Mouse (Mus musculus): ENCODE measurements around the gene Ogg1. TPM values are rescaled to one million over a fixed set of nuclear protein-coding genes. Genes with fewer than 3 reads are reported as not detected.

Ogg1 gene
- polyA plus RNA-seq, 1 experiment = 30.0 TPM

GRCm38 (mm10) chr6:113287236-113287635, 39.5 kb upstream of the Ogg1 start:
- Histone ChIP-seq H3K27me3 (ENCODE audit: control insufficient read depth, insufficient read depth, low read length) (no peaks in the 10 kb centered on the region), H3K4me1 (ENCODE audit: control insufficient read depth, insufficient read depth, low read length) (peaks cover 19% of the 10 kb centered on the region), H3K4me3 (ENCODE audit: control insufficient read depth, low read depth, low read length) (no peak overlapping the region), H3K27ac (ENCODE audit: control insufficient read depth, insufficient read depth, low read depth, low read length) (no peak overlapping the region), H3K36me3 (ENCODE audit: control insufficient read depth, insufficient read depth, low read length) (no peaks in the 10 kb centered on the region)
- TF ChIP-seq CTCF (IDR thresholded peaks at IDR 0.05; ENCODE audit: control insufficient read depth, insufficient read depth, insufficient replicate concordance, low read depth, low read length) (no peak), POLR2A (IDR thresholded peaks at IDR 0.05; ENCODE audit: control insufficient read depth, low read depth, low read length) (no peak)

- Histone ChIP-seq H3K36me3 (ENCODE audit: control insufficient read depth, insufficient read depth, low read length) (no peaks in the 10 kb centered on the region), H3K27me3 (ENCODE audit: control insufficient read depth, insufficient read depth, low read length) (no peaks in the 10 kb centered on the region), H3K27ac (ENCODE audit: control insufficient read depth, insufficient read depth, low read depth, low read length) (no peak overlapping the region), H3K4me3 (ENCODE audit: control insufficient read depth, low read depth, low read length) (no peak overlapping the region), H3K4me1 (ENCODE audit: control insufficient read depth, insufficient read depth, low read length) (peaks cover under 1% of the 10 kb centered on the region; the same call in 1 of the 2 replicates)
- TF ChIP-seq CTCF (IDR thresholded peaks at IDR 0.05; ENCODE audit: control insufficient read depth, insufficient read depth, insufficient replicate concordance, low read depth, low read length) = no peak
- no peak for TF ChIP-seq POLR2A (IDR thresholded peaks at IDR 0.05; ENCODE audit: control insufficient read depth, low read depth, low read length)
Observed at GRCm38 (mm10) chr6:113289346-113289745, 37.4 kb upstream of the Ogg1 start.

- no peaks in the 10 kb centered on the region for H3K36me3 ChIP-seq (ENCODE audit: control insufficient read depth, insufficient read depth, low read length)
- H3K4me3 ChIP-seq (ENCODE audit: control insufficient read depth, low read depth, low read length) = no peak overlapping the region
- H3K27me3 ChIP-seq (ENCODE audit: control insufficient read depth, insufficient read depth, low read length) = no peaks in the 10 kb centered on the region
- no peak for TF ChIP-seq CTCF (IDR thresholded peaks at IDR 0.05; ENCODE audit: control insufficient read depth, insufficient read depth, insufficient replicate concordance, low read depth, low read length)
- TF ChIP-seq POLR2A (IDR thresholded peaks at IDR 0.05; ENCODE audit: control insufficient read depth, low read depth, low read length) = no peak
- no peaks in the 10 kb centered on the region; the same call in 1 of the 2 replicates for H3K4me1 ChIP-seq (ENCODE audit: control insufficient read depth, insufficient read depth, low read length)
- H3K27ac ChIP-seq (ENCODE audit: control insufficient read depth, insufficient read depth, low read depth, low read length) = no peak overlapping the region
Observed at GRCm38 (mm10) chr6:113290346-113290745, 36.4 kb upstream of the Ogg1 start.

- Histone ChIP-seq H3K4me3 (ENCODE audit: control insufficient read depth, low read depth, low read length) (no peak overlapping the region), H3K36me3 (ENCODE audit: control insufficient read depth, insufficient read depth, low read length) (no peaks in the 10 kb centered on the region), H3K4me1 (ENCODE audit: control insufficient read depth, insufficient read depth, low read length) (no peaks in the 10 kb centered on the region; the same call in none of the 2 replicates), H3K27me3 (ENCODE audit: control insufficient read depth, insufficient read depth, low read length) (no peaks in the 10 kb centered on the region), H3K27ac (ENCODE audit: control insufficient read depth, insufficient read depth, low read depth, low read length) (no peak overlapping the region)
- TF ChIP-seq POLR2A (IDR thresholded peaks at IDR 0.05; ENCODE audit: control insufficient read depth, low read depth, low read length) (no peak), CTCF (IDR thresholded peaks at IDR 0.05; ENCODE audit: control insufficient read depth, insufficient read depth, insufficient replicate concordance, low read depth, low read length) (no peak)
Observed at GRCm38 (mm10) chr6:113292938-113293337, 33.8 kb upstream of the Ogg1 start.

- Histone ChIP-seq H3K4me3 (ENCODE audit: control insufficient read depth, low read depth, low read length) (no peak overlapping the region), H3K27ac (ENCODE audit: control insufficient read depth, insufficient read depth, low read depth, low read length) (no peak overlapping the region), H3K4me1 (ENCODE audit: control insufficient read depth, insufficient read depth, low read length) (no peaks in the 10 kb centered on the region; the same call in none of the 2 replicates), H3K36me3 (ENCODE audit: control insufficient read depth, insufficient read depth, low read length) (no peaks in the 10 kb centered on the region), H3K27me3 (ENCODE audit: control insufficient read depth, insufficient read depth, low read length) (no peaks in the 10 kb centered on the region)
- TF ChIP-seq POLR2A (IDR thresholded peaks at IDR 0.05; ENCODE audit: control insufficient read depth, low read depth, low read length) (no peak), CTCF (IDR thresholded peaks at IDR 0.05; ENCODE audit: control insufficient read depth, insufficient read depth, insufficient replicate concordance, low read depth, low read length) (no peak)
Observed at GRCm38 (mm10) chr6:113296046-113296445, 30.7 kb upstream of the Ogg1 start.

GRCm38 (mm10) chr6:113296639-113297038, 30.1 kb upstream of the Ogg1 start:
- Histone ChIP-seq H3K27ac (ENCODE audit: control insufficient read depth, insufficient read depth, low read depth, low read length) (no peak overlapping the region), H3K27me3 (ENCODE audit: control insufficient read depth, insufficient read depth, low read length) (no peaks in the 10 kb centered on the region)

GRCm38 (mm10) chr6:113301350-113301749, 25.4 kb upstream of the Ogg1 start:
- TF ChIP-seq POLR2A (IDR thresholded peaks at IDR 0.05; ENCODE audit: control insufficient read depth, low read depth, low read length) = no peak
- TF ChIP-seq CTCF (IDR thresholded peaks at IDR 0.05; ENCODE audit: control insufficient read depth, insufficient read depth, insufficient replicate concordance, low read depth, low read length) = no peak
- no peak overlapping the region for H3K27ac ChIP-seq (ENCODE audit: control insufficient read depth, insufficient read depth, low read depth, low read length)
- H3K27me3 ChIP-seq (ENCODE audit: control insufficient read depth, insufficient read depth, low read length) = no peaks in the 10 kb centered on the region
- no peaks in the 10 kb centered on the region; the same call in 1 of the 2 replicates for H3K4me1 ChIP-seq (ENCODE audit: control insufficient read depth, insufficient read depth, low read length)
- no peaks in the 10 kb centered on the region for H3K36me3 ChIP-seq (ENCODE audit: control insufficient read depth, insufficient read depth, low read length)
- H3K4me3 ChIP-seq (ENCODE audit: control insufficient read depth, low read depth, low read length) = no peak overlapping the region

More at GRCm38 (mm10) chr6:113296639-113297038, 30.1 kb upstream of the Ogg1 start:
- no peaks in the 10 kb centered on the region for H3K36me3 ChIP-seq (ENCODE audit: control insufficient read depth, insufficient read depth, low read length)
- no peaks in the 10 kb centered on the region; the same call in none of the 2 replicates for H3K4me1 ChIP-seq (ENCODE audit: control insufficient read depth, insufficient read depth, low read length)
- TF ChIP-seq POLR2A (IDR thresholded peaks at IDR 0.05; ENCODE audit: control insufficient read depth, low read depth, low read length) = no peak
- TF ChIP-seq CTCF (IDR thresholded peaks at IDR 0.05; ENCODE audit: control insufficient read depth, insufficient read depth, insufficient replicate concordance, low read depth, low read length) = no peak
- H3K4me3 ChIP-seq (ENCODE audit: control insufficient read depth, low read depth, low read length) = no peak overlapping the region
